Mouse (Mus musculus) brain, embryonic 18.5 days (tissue): ENCODE results near the gene Polr2h.

Source experiments
- DNase-seq: peaks from one replicate; pipeline ENCODE4 v3.0.0-alpha.2; 2012; ENCODE audit warnings: low read depth, low spot score

Polr2h gene

DNA sequence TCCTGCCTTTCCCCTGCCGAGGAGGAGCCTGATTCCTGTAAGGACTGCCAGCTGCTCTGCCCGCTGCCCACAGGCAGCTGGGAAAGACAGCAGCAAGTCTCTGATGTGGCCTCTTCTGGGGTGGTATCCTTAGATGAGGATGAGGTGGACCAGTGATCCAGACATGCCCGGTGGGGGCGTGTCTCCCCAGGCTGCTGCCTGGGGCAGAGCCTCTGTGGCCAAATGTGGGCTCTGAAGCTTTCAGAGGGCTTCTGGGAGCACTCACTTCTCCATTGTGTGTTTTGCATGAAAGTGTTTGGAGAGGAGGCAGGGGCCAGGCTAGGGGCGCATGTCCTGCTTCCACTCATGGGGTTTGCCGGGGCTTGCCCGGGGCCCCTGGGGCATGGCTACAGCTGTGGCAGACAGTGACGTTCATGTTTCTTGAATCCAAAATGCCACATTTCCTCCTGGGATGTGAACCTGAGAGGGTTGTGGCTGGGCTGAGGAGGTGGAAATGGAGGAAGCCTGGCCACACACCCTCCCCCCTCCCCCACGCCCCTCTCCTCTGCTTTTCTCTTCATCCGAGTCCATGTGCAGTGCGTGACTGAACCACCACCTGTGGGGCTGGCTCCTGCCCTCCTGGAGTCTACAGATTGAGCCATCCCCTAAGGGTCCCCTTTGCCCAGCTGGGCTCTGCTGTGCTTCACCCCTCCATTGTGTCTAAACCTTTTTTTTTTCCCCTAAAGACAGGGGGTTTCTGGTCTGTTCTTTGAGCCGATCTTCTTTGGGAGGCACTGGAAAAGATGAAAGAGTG, 15.5 kb upstream of the Polr2h start:
- no peak for DNase-seq

DNA sequence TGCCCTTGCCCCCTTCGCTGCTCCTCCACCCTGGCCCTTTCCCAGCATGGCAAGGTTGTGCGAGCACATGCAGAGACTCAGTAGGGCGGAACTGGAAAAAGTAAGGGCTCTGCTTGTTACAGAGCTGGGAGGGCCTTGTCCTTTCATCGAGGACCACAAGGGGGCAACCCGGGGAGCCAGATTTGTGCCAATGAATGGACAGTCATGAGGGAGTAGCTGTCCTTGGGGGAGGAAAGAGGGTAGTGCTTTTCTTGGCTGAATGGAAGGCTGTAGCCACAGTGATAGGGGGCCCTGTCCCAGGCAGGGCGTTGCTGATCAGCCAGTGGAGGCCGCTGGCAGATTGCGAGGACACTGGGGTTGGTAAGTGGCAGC, 15.0 kb upstream of the Polr2h start:
- DNase-seq, result no peak

DNA sequence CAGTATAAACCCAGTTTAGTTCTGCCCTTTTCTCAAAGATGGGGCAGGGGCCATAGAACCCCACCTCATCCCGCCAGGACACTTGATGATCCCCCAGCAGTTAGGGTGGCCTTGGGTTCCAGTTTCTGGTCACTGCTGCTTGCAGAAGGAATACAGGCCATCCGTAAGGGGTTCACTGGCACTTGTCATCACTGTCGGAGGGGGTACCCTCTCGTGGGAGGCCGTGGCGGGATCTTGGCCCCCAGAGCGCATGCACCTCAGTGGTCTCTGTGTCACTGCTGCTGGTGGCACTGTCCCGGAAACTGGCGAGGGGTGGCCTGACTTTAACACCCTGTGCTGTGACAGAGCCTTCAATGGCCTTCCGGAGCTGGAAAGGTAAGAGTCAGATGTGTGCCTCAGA, 14.4 kb upstream of the Polr2h start:
- no peak for DNase-seq

DNA sequence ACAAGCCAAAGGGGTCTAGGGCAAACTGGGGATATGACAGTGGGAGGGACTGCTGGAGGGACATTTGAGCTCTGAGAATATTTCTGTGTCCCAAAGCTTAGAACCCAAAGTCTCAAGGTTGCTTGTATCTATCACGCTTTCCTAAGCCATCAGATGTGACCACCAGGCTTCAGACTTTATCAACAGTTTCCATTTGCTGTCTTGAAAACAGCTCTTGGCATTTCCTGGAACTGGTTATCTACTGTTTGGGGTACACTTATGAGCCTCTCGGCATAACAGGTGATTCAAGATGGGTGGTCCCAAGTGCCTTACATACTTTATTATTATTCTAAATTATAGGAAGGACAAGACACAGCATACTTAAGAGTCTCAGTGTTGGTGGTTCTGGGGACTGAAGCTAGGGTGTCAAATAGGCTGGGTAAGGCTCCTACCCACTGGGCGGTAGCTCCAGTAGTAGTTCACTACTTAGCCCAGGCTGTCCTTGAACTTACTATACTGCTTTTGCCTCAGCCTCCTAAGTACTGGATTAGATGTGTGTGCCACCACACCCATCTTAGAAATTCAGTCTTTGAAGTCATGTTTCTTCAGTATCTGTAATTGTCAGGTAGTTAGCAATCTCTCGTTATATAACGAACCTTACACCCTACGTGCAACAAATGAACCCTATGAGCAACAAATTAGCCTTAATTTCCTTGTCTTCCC, 13.6 kb upstream of the Polr2h start:
- no peak for DNase-seq

DNA sequence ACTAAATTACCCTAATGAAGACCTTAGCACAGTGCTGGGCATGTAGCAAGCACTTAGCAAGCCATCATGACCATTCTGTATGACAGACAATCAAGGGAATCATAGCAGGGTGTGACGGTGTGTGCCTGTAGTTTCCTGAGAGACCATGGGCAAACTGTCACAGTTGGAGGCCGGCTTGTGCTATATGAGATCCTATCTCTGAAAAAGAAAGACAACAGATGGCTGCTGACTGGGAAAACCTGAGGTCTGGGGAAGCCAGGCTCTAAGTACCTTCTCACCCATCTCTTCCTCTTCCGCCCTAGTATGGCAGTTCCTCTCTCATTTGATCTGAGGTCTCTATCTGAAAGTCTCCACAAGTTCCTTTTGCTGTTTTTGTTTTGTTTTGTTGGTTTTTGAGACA, 11.7 kb upstream of the Polr2h start:
- DNase-seq, result no peak

DNA sequence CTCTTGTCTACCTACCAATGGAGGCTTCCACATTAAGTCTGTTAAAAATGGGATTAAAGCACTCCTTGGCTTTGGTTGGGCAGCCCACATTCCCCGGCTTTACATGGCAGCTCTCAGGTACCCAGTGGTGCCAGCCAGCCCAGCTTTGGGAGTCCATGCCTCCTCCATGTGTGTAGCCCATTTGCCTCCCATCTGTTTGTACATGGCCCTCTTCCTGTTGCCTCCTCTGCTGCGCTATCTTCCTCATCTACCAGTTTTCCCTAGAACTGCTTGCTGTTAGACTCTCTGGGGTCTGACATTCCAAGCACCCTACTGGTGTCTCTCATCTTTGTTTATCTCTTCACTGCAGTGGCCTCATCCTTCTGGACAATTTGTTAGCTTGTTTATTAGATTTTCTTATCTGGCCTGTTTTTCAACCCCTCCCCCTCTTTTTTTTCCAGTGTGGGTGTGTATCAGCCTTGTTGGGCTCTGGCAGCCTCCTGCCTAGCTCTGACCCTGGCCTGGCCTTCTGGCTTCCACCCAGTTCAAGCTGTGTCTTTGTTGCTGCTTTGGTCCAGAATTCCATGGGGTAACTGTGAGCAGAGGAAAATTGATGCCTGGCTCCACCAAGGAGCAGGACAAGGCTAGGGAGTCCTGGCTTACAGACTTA, 10.9 kb upstream of the Polr2h start:
- no peak for DNase-seq

DNA sequence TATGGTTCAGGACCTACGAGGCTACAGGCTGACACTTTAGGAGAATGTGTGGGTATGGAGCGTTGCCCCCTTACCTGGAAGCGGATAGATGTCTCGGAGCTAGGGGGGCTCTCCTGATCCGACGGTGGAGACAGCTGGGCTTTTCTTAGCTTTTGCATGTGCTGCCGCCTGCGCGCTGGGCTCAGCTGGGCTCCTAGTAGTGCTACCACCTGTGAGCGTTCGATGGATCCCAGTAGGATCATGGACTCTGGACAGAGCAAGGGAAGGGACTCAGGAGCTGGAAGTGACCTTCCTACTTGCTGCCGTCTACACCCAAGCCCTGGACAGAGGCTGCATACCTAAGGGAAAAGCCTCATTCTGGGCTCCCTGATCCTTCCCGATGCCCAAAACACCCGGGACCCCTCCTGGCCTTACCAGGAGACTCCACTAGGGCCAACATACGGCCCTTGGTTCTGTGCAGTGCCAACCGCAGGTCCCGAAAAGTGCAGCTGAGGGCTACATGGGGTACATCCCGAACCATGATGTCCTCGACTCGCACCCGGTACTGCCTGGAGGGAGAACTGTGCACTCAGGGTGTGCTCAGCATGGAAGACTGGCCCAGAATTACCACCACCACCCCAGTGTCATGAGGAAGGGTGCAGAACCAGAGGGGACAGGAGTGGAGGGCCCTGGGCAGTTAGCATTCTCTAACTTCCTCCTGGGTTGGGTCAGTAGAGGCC, 9.1 kb upstream of the Polr2h start:
- no peak for DNase-seq

DNA sequence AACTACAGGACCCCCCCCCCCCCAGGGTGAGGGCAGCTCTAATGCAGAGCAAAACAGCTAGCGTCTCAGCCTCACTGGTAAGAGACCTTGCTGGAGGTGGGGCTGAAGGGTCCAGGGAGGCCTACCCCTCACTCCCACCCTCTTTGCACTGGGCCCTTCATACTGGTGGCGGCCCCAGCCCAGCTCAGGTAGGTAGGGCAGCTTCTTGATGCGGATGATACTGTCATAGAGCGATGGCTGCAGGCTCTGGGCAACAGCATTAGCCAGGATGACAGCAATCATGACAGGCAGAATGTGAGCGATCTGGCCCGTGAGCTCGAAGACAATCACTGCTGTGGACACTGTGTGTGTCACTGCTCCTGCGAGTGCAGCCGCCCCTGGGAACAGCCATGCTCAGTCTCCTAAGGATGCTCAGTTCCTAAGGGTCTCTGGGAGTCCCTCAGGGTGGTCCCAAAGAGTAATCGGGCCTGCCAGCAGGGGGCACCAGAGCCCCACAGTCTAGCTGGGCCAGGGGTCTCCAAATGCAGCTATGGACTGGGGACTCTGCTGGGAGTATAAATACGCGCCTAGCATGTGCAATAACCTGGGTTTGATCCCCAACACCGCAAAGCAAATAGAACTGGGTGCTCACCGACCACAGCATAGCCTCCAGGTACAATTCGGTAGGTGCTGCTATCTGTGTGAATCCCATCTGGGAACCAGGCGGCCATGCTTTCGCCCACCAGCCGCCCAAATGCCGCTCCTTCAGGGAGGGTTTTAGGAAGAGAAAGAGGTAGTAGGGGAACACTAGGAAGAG, 8.3 kb upstream of the Polr2h start:
- no peak for DNase-seq

DNA sequence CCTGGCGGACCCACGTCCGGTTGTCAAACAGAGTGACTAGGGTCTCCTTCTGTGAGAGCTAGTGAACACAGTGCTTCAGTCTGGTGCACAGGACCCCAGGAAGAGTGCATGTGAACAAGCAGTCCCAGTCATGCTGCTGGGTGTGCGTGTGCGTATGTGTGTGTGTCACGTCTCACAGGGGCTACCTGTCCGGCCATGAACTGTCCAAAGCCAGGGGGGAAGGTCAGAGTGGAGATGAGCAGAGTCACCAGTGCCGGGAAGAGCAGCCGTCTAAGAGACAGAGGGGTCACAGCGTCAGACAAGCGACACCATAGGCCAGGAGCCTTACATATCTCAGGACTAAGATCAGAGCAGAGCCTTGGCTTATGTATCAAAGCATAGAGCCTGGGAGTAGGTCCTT, 7.1 kb upstream of the Polr2h start:
- DNase-seq, result no peak

DNA sequence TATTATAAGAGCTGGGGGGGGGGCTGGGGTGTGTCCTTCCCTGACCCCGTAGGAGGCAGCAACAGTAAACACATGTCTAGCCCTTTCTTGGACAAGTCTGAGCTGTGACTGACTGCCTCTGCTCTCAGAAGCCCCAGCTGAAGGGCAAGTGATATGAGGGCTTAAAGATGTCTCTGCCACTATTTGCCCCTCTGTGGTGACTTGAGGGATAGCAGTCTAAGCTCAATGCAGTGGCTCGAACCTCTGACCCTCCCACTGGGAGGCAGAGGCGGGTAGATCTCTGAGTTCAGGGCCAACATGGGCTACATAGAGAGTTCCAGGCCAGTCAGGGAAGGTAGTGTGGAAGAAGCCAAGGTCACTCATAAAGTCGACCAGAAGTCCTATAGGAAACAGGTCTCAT, 6.7 kb upstream of the Polr2h start:
- DNase-seq, result no peak

DNA sequence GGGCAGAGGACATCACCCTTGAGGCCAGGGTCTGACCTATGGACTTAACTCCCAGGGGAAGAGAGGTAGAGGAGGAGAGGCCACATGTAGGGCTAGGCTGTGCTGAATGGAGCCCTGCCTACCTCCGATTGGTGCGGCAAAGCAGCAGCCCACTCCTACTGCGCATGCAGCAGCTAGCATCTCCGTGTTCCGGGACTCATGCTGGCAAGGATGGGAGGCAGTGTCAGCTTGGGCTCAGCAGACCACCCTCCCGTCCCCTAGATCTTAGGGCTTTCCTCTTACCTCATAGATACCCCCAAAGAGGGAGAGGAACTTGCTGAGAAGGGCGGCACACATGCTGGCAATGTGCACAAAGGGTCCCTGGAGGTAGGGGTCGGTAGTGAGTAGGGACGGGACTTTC, 5.3 kb upstream of the Polr2h start:
- DNase-seq, result no peak

DNA sequence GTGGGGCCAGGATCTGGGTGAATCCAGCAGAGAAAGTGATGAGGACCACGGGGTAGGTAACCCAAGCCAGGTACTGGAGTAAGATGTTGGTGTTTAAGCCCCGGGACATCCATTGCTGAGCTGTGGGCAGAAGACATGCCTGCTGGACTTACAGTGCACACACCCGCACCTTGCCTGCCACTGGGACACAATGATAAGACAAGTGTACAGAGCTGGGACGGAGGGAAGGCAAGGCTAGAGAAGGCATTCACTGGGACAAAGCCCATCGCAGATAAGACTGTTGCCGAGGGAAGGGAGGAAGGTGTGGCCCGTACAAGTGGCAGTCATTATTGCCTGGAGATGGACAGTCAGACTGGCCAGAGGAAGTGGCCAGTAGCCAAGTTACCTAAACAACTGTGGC, 4.6 kb upstream of the Polr2h start:
- no peak for DNase-seq

DNA sequence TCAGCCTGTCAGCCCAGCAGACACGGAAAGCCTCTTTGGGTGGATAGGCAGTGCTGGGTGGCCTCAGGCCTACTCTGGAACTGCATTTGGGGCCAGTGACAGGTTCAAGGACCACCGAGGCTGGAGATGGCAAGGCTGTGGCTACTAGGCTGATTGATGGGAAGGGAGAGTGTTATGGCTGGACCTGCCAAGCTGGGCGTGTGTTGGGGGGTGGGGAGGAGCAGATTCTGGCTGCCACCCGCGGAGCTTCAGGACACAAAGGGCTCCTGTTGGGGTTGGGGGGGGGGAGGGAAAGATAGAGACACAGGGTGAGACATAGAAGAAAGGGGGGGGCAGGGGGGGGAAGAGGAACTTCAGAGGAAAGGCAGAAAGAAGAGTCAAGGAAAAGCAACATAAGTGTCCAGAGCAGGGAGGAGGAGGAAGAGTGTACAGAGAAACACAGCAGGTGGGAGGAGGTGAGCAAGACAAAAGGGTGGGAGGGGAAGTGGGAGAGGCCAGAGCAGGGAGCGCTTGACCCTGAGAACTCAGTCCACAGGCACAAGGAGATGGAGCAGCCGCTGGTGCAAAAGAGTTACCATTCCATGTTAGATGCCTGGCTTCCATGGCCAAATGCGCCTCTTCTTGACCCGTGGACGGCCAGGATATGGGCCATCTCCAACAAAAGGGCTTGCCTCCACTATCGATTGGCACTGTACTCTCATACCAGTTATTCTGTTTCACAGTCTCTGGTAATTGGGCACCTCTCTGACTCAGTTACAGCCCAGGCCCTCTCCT, 3.0 kb upstream of the Polr2h start:
- DNase-seq, result no peak

DNA sequence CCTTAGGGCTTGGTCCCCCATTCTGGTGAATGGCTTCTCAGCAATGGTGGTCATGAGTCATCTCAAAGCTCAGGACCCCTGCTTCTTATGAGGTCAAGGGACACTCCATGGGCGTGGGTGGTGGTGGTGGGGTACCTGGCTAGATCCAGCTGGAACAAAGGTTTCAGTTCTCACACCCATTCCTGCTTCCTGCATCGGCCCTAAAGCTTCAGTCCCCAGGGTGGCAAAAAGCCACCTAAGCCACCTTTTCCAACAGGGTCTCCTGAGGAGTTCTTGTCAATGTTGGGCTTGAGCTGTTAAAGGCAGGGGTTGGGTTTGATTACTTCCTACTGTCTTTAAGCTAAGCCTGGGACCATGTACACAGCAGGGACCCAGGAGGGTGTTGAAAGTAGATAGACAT, 2.3 kb upstream of the Polr2h start:
- no peak for DNase-seq

DNA sequence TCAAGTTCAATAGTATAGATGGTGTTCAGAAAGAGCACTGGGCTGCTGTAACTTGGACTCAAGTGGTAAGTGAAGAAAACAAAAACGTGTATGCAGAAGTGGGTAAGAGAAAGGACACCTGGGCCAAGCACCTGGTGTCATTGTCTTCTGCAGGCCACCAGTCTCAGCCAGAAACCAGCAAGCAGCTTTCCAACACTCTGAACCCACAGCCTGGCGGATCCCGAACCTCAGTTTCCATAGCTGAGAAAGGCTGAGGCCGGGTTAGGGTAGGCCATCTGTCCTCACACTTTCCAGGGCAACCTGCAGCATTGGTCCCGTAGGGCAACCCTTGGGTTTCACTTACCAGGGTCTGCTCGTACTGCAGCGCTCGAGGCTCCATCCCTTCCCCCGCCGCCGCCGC, 1.9 kb upstream of the Polr2h start:
- DNase-seq, result no peak

DNA sequence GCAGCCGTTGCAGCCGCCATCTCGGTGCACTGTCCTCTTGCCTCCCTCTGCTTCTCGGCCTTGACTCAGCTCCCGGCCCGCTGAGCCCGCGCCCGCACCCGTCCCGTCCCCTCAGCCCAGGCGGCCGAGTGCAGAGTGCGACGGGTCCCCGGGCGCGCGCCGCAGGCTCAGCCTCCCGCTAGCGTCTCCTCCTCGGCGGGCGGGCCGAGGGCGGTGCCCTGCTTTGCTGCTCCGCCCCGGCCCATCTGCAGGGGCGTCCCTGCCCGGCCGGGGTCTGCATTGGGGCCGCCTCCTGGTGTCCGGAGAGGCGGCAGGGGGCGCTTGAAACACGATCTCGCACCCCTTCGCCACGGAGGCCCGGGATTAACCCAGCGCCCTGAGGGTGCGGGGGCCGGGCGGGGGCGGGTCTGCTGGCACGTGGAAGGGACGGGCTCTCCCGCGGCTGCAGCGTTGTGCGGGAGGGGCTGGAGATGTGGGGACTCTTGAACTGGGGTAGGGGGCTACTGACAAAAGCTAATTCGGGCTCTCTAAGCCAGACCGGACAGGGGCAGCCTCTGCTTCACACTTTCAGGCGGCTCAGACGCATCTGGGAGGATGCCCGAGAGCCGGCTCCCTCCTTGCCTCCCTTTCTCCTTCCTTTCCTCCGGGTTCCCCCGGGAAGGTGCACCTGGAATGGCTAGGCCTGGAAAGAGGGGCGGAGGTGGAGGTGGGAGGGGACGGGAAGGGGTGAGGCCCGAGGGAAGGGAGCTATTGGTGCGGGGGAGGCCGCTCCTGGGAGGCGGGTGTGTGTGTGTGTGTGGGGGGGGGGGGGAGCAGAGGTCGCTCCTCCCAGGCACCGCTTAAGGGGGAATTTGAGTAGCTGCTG, 1.3 kb upstream of the Polr2h start:
- DNase-seq, result no peak

DNA sequence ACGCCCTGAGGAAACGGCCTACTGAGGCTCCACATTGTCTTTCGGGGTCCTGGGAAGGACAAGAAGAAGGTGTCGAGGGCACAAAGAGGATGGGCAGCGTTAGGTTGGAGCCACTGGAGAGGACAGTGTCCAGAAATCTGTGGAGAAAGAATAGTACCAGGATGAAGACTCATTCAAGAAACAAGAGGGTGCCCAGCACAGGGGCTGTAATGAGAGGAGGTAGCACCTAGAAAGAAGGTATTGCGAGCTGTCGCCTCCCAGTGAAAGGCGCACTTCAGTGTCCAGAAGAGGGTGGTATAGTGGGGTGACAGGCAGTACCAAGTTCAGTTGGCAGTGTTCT, 654 bp upstream of the Polr2h start:
- DNase-seq, result no peak

DNA sequence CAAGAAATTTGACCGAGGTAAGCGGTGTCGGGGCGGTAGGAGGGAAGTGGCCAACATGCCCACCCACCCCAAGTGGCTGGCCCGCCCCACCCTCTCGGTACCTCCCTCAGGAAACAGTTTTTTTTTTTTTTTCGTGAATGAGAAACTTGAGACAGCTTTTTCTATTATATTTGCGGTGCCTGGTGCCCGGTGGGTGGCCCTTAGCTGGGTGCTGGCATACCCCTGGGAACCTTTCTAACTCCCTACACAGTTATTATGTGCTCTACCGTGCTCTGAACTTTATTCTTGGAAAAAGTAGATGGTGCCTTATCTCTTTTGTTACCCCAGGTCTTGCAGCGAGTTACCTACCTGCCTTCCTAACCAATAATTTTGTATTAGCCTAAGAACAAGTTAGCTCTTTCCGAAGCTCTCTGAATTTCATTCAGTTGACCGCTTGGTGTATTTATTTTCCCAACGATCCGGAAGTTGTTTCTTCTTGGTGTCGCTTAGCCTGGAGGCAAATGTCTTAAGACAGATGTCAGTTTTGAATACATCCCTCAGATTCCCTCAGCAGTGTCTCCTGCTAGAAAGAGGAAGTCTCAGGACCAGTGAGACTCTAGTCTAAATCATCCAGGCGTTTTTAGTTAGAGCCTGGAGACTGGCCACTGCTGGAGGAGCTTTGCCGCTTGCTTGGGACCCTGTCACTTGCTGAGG, 659 bp downstream of the Polr2h start:
- DNase-seq, result no peak

DNA sequence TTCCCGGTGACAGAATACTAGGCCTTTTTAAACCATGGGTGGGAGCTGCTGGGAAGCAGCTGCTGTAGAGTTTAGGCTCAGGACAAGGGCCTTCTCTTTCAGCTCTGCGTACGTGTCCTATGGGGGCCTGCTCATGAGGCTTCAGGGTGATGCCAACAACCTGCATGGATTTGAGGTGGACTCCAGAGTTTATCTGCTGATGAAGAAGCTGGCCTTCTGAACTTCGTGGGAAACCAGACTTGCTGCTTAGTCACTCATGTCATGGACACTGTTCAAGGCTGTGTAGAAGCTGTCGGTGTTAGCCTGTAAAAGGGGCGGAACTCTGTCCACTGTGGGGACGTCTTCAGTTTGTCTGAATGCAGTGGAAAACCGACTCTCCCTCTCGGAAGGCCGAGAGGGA, 4.3 kb downstream of the Polr2h start:
- no peak for DNase-seq
